In the genomic region with DNA sequence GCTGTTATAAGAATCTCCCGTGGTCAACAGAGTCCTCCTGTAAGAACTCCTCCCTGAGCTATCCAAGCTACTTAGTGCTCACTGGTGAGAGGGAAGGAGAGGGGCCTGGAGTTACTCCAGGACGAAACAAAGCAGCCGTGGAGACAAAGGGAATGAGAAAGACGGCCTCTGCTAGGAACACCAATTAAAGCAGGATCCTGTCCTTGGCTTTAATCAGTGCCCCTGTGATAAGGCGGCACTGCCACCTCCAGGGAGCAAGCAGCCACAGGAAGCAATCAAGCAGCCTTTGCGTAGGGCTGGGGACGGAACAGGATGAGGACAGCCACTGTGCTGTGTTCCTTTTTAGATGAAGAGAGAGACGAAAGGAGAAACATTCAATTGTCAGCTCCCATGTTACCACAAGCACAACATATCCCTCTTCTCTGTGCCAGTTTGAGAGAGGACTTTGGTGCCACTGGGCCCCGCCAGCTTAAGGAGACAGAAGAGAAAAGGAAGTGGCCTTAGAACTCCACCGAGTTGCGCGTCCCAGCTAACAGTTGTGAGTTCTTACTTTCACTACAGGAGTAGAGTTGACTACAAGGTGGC, we compare ENCODE assay signal across 8 mouse cellular contexts.
A peak's percentile ranks its signal among the peaks of the same experiment; 100 is the strongest.
DNase-seq lines count a peak whose midpoint lies in the region; ATAC-seq and TF ChIP-seq lines count a peak whose summit lies in the region.

No protein-coding gene starts in this region.

- H3K27ac ChIP-seq in heart, embryonic 16.5 days (ENCODE audit: low read length), result peak overlapping the region; percentile 96
- H3K27ac ChIP-seq in testis, adult 2 months (ENCODE audit: control insufficient read depth, insufficient read depth, low read depth, low read length), result peak overlapping the region; percentile 84

- H3K27me3 ChIP-seq in heart, embryonic 16.5 days (ENCODE audit: control insufficient read depth, insufficient read depth, low read length), result no peaks in the 10 kb centered on the region
- H3K27me3 ChIP-seq in megakaryocyte, embryonic 14.5 days (replicated peaks), result peaks cover 64% of the 10 kb centered on the region
- H3K27me3 ChIP-seq in testis, adult 2 months (ENCODE audit: control insufficient read depth, insufficient read depth, low read length), result no peaks in the 10 kb centered on the region

- 20% methylated on average over 12 of the region's 12 CpGs for WGBS in heart, embryonic 16.5 days

- peak overlapping the region; percentile 69 for H3K9ac ChIP-seq in heart, embryonic 16.5 days (ENCODE audit: low read length)

- peaks cover 93% of the 10 kb centered on the region for H3K4me1 ChIP-seq in heart, embryonic 16.5 days (ENCODE audit: control insufficient read depth, insufficient read depth, low read length)
- H3K4me1 ChIP-seq in megakaryocyte, embryonic 14.5 days, result peaks cover 43% of the 10 kb centered on the region
- H3K4me1 ChIP-seq in testis, adult 2 months (ENCODE audit: control insufficient read depth, insufficient read depth, low read length), result 0 out of 2 replicates have a peak, but pooled peaks cover 2% of the 10 kb centered on the region

- peak; percentile 72 for DNase-seq in CD4-positive helper T cell, adult 2 months (ENCODE audit: low read depth, low spot score)
- DNase-seq in brain, embryonic 14.5 days (ENCODE audit: low read depth), result peak; percentile 91
- peak; percentile 54 to 56 for DNase-seq in kidney, postnatal 36 days
- DNase-seq in frontal cortex, postnatal 25 days (ENCODE audit: low spot score in 2 of 2), result no peak
- no peak for DNase-seq in frontal cortex, postnatal 14 days (ENCODE audit: low spot score in 2 of 2)

- TF ChIP-seq POLR2A in brain, embryonic 14.5 days (IDR thresholded peaks at IDR 0.05; ENCODE audit: borderline replicate concordance, extremely low read depth, insufficient read depth, insufficient read length, poor library complexity, severe bottlenecking), result no peak
- no peak; the same call in 1 of the 2 replicates for TF ChIP-seq POLR2A in testis, adult 2 months (IDR thresholded peaks at IDR 0.05; ENCODE audit: control insufficient read depth, low read depth, low read length)

- ATAC-seq in heart, embryonic 16.5 days (replicated peaks; ENCODE audit: extremely low read depth, insufficient read depth, low FRiP score), result peak; percentile 18; the same call in 1 of the 2 replicates

- H3K9me3 ChIP-seq in heart, embryonic 16.5 days (replicated peaks; ENCODE audit: control insufficient read depth, low read length), result no peaks in the 10 kb centered on the region
- H3K9me3 ChIP-seq in megakaryocyte, embryonic 14.5 days, result no peaks in the 10 kb centered on the region

- H3K36me3 ChIP-seq in heart, embryonic 16.5 days (ENCODE audit: control insufficient read depth, insufficient read depth), result no peaks in the 10 kb centered on the region
- peaks cover 12% of the 10 kb centered on the region for H3K36me3 ChIP-seq in megakaryocyte, embryonic 14.5 days (replicated peaks; ENCODE audit: low read length)
- H3K36me3 ChIP-seq in testis, adult 2 months (ENCODE audit: control insufficient read depth, insufficient read depth, low read length), result no peaks in the 10 kb centered on the region

- TF ChIP-seq CTCF in brain, embryonic 14.5 days (IDR thresholded peaks at IDR 0.05; ENCODE audit: borderline replicate concordance, extremely low read depth, insufficient read depth, insufficient read length), result peak; percentile 18; the same call in 1 of the 2 replicates
- TF ChIP-seq CTCF in testis, adult 2 months (IDR thresholded peaks at IDR 0.05; ENCODE audit: control insufficient read depth, insufficient read depth, insufficient replicate concordance, low read depth, low read length), result peak; percentile 17; the same call in 1 of the 2 replicates

- H3K4me3 ChIP-seq in heart, embryonic 16.5 days (ENCODE audit: low read length), result peak overlapping the region; percentile 9
- H3K4me3 ChIP-seq in megakaryocyte, embryonic 14.5 days (replicated peaks), result peak overlapping the region; percentile 88
- no peak overlapping the region for H3K4me3 ChIP-seq in testis, adult 2 months (ENCODE audit: control insufficient read depth, low read depth, low read length)

- H3K4me2 ChIP-seq in heart, embryonic 16.5 days (ENCODE audit: low read depth, low read length), result peak overlapping the region; percentile 59

Comparison
In these comparisons a context has a peak if more than half of its experiments do, and no peak if none do; other contexts are left out.
1. DNase-seq: peak in CD4-positive helper T cell, adult 2 months (single experiment), brain, embryonic 14.5 days (single experiment) and kidney, postnatal 36 days (2 of 2); none in frontal cortex, postnatal 25 days (0 of 2) and frontal cortex, postnatal 14 days (0 of 2).